Mouse (Mus musculus): Measurements from ENCODE around the gene Coro2b.

Coro2b gene

GRCm38 (mm10) chr9:62536655-62537631, at the start of gene Coro2b:
Coro2b (minus strand) TSS chr9:62537044.
- DNase-seq (ENCODE audit: low spot score), result peak; percentile 66

- no peak for DNase-seq (ENCODE audit: low spot score)
Observed at GRCm38 (mm10) chr9:62577558-62577957, 40.7 kb upstream of the Coro2b start.

GRCm38 (mm10) chr9:62569121-62569520, 32.3 kb upstream of the Coro2b start:
- no peak for DNase-seq (ENCODE audit: low spot score)

GRCm38 (mm10) chr9:62567818-62568217, 31.0 kb upstream of the Coro2b start:
- no peak for DNase-seq (ENCODE audit: low spot score)

GRCm38 (mm10) chr9:62562236-62562635, 25.4 kb upstream of the Coro2b start:
- no peak for DNase-seq (ENCODE audit: low spot score)

GRCm38 (mm10) chr9:62560432-62560831, 23.6 kb upstream of the Coro2b start:
- no peak for DNase-seq (ENCODE audit: low spot score)

- peak; percentile 81 for DNase-seq (ENCODE audit: low spot score)
Observed at GRCm38 (mm10) chr9:62560006-62560405, 23.2 kb upstream of the Coro2b start.

GRCm38 (mm10) chr9:62559446-62559845, 22.6 kb upstream of the Coro2b start:
- no peak for DNase-seq (ENCODE audit: low spot score)

GRCm38 (mm10) chr9:62558058-62558457, 21.2 kb upstream of the Coro2b start:
- peak; percentile 1 for DNase-seq (ENCODE audit: low spot score)

- DNase-seq (ENCODE audit: low spot score), result no peak
Observed at GRCm38 (mm10) chr9:62556748-62557147, 19.9 kb upstream of the Coro2b start.

GRCm38 (mm10) chr9:62555258-62555856, 18.5 kb upstream of the Coro2b start:
- peak; percentile 38 for DNase-seq (ENCODE audit: low spot score)

GRCm38 (mm10) chr9:62554606-62555005, 17.8 kb upstream of the Coro2b start:
- no peak for DNase-seq (ENCODE audit: low spot score)

GRCm38 (mm10) chr9:62553366-62553940, 16.6 kb upstream of the Coro2b start:
- peak; percentile 78 for DNase-seq (ENCODE audit: low spot score)

GRCm38 (mm10) chr9:62551531-62551930, 14.7 kb upstream of the Coro2b start:
- no peak for DNase-seq (ENCODE audit: low spot score)

- DNase-seq (ENCODE audit: low spot score), result peak; percentile 79
Observed at GRCm38 (mm10) chr9:62550661-62551093, 13.8 kb upstream of the Coro2b start.

- DNase-seq (ENCODE audit: low spot score), result peak; percentile 89
Observed at GRCm38 (mm10) chr9:62549809-62550208, 13.0 kb upstream of the Coro2b start.

- no peak for DNase-seq (ENCODE audit: low spot score)
Observed at GRCm38 (mm10) chr9:62547476-62547875, 10.6 kb upstream of the Coro2b start.

- DNase-seq (ENCODE audit: low spot score), result no peak
Observed at GRCm38 (mm10) chr9:62544856-62545255, 8.0 kb upstream of the Coro2b start.

- DNase-seq (ENCODE audit: low spot score), result no peak
Observed at GRCm38 (mm10) chr9:62543878-62544277, 7.0 kb upstream of the Coro2b start.

GRCm38 (mm10) chr9:62541606-62542005, 4.8 kb upstream of the Coro2b start:
- DNase-seq (ENCODE audit: low spot score), result no peak

- DNase-seq (ENCODE audit: low spot score), result no peak
Observed at GRCm38 (mm10) chr9:62541182-62541581, 4.3 kb upstream of the Coro2b start.

- no peak for DNase-seq (ENCODE audit: low spot score)
Observed at GRCm38 (mm10) chr9:62540736-62541135, 3.9 kb upstream of the Coro2b start.

GRCm38 (mm10) chr9:62540166-62540565, 3.3 kb upstream of the Coro2b start:
- no peak for DNase-seq (ENCODE audit: low spot score)
